Mouse (Mus musculus) T-helper 2 cell (primary cell): ENCODE data around the gene Ccdc155.
"Not testable (repeated sequence)": the region's sequence is repeated elsewhere in the genome, so short reads cannot be mapped to it uniquely, and the experiment has no call there.

ENCODE experiments used
- in situ Hi-C: fragments of 300-600 bp; cut with MboI, MseI; formaldehyde crosslinking; loops from one replicate; pipeline ENCODE4 v1.15.1; 2025; ENCODE audit warnings: high pct_unique_total_duplicates

The Ccdc155 gene

GRCm38 (mm10) chr7:45191161-45191560 is 13.5 kb downstream of the Ccdc155 start:
- in situ Hi-C loops = no loop called here

GRCm38 (mm10) chr7:45190186-45190585 is 14.5 kb downstream of the Ccdc155 start:
- in situ Hi-C loops = no loop called here

GRCm38 (mm10) chr7:45189600-45189999 is 15.1 kb downstream of the Ccdc155 start:
- in situ Hi-C loops = no loop called here

GRCm38 (mm10) chr7:45185921-45186320 is 18.8 kb downstream of the Ccdc155 start:
- in situ Hi-C loops = no loop called here

GRCm38 (mm10) chr7:45183672-45184071 is 21.0 kb downstream of the Ccdc155 start:
- in situ Hi-C loops = no loop called here

- in situ Hi-C loops = no loop called here
Observed at GRCm38 (mm10) chr7:45182606-45183005, 22.1 kb downstream of the Ccdc155 start.

GRCm38 (mm10) chr7:45182199-45182601 is 22.5 kb downstream of the Ccdc155 start:
- in situ Hi-C loops = no loop called here

GRCm38 (mm10) chr7:45181540-45181939 is 23.2 kb downstream of the Ccdc155 start:
- in situ Hi-C loops = no loop called here

- in situ Hi-C loops = no loop called here
Observed at GRCm38 (mm10) chr7:45180896-45181477, 23.7 kb downstream of the Ccdc155 start, which contains the start of gene Pth2. TSS of gene Pth2 (plus strand) at chr7:45180995.

GRCm38 (mm10) chr7:45179469-45179868 is 25.2 kb downstream of the Ccdc155 start, which contains the start of gene Gfy:
TSS of gene Gfy (minus strand) at chr7:45179569.
- in situ Hi-C loops = no loop called here

GRCm38 (mm10) chr7:45178550-45178949 is 26.1 kb downstream of the Ccdc155 start:
- in situ Hi-C loops = no loop called here

GRCm38 (mm10) chr7:45176356-45176755 is 28.3 kb downstream of the Ccdc155 start:
- in situ Hi-C loops = no loop called here

GRCm38 (mm10) chr7:45175929-45176328 is 28.8 kb downstream of the Ccdc155 start:
- in situ Hi-C loops = no loop called here

- in situ Hi-C loops = no loop called here
Observed at GRCm38 (mm10) chr7:45175398-45175797, 29.3 kb downstream of the Ccdc155 start.

GRCm38 (mm10) chr7:45174567-45175280 is 30.0 kb downstream of the Ccdc155 start:
- in situ Hi-C loops = no loop called here

- in situ Hi-C loops = not testable (repeated sequence)
Observed at GRCm38 (mm10) chr7:45173772-45174171, 30.9 kb downstream of the Ccdc155 start.

- in situ Hi-C loops = no loop called here
Observed at GRCm38 (mm10) chr7:45172974-45173373, 31.7 kb downstream of the Ccdc155 start.

GRCm38 (mm10) chr7:45169495-45169894 is 35.2 kb downstream of the Ccdc155 start:
- in situ Hi-C loops = no loop called here

GRCm38 (mm10) chr7:45168656-45169055 is 36.0 kb downstream of the Ccdc155 start:
- in situ Hi-C loops = no loop called here

- in situ Hi-C loops = no loop called here
Observed at GRCm38 (mm10) chr7:45167761-45168445, 36.8 kb downstream of the Ccdc155 start.

GRCm38 (mm10) chr7:45166950-45167401 is 37.7 kb downstream of the Ccdc155 start:
- in situ Hi-C loops = no loop called here

- in situ Hi-C loops = no loop called here
Observed at GRCm38 (mm10) chr7:45165701-45166100, 39.0 kb downstream of the Ccdc155 start.

- in situ Hi-C loops = no loop called here
Observed at GRCm38 (mm10) chr7:45164833-45165232, 39.9 kb downstream of the Ccdc155 start.
